Mouse (Mus musculus) hindlimb bud, embryonic 11.5 days (tissue): ENCODE results near the gene Slc38a4.

Source experiments
- DNase-seq: peaks from one replicate; pipeline ENCODE4 v3.0.0-alpha.2; 2012; ENCODE audit warnings: low read depth, low spot score; ENCODE audit errors: extremely low spot score

Slc38a4 gene

GRCm38 (mm10) chr15:96972706-96973274 is 83.0 kb downstream of the Slc38a4 start:
- DNase-seq, result no peak

- DNase-seq, result no peak
Observed at GRCm38 (mm10) chr15:96971906-96972305, 83.8 kb downstream of the Slc38a4 start.

- DNase-seq, result no peak
Observed at GRCm38 (mm10) chr15:96969792-96970191, 86.0 kb downstream of the Slc38a4 start.

GRCm38 (mm10) chr15:96968741-96969140 is 87.0 kb downstream of the Slc38a4 start:
- no peak for DNase-seq

- no peak for DNase-seq
Observed at GRCm38 (mm10) chr15:96966326-96966725, 89.4 kb downstream of the Slc38a4 start.

DNA sequence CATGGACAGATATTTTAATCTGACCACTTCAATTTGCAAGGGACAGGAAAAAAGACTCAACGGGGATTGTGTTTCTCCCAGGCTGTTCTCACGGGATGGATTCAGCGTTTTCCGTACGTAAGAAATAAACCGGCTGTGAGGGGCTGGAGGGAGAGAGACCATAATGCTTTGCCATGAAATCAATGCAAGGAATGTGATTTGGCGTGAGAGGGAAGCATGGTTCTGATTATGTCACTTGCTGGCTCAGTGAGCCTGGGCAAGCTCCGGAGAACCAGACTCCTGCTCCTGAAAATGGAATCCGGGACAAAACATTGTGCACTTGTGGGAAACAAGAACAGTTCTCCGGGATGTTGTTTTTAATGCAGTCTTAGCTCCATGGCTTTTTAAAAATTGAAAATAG is 92.0 kb downstream of the Slc38a4 start:
- no peak for DNase-seq

DNA sequence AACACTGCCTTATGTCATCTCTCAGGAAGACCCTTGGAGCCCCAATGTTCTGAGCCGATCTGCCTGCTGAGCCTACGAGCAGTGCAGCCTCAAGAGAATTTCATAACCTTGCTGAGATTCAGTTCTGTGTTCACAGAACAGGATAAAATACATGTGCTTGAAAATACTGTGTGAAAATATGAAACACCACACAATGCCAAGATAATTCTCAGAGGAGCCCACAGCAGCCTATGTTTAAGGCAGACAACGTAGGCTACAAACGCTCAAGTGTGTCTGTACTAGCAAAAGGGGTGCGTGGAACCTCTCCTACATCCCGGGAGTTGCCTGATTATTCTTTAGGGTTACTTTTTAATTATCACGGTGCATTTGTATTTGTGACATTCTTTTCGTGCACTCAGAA is 92.4 kb downstream of the Slc38a4 start:
- no peak for DNase-seq

DNA sequence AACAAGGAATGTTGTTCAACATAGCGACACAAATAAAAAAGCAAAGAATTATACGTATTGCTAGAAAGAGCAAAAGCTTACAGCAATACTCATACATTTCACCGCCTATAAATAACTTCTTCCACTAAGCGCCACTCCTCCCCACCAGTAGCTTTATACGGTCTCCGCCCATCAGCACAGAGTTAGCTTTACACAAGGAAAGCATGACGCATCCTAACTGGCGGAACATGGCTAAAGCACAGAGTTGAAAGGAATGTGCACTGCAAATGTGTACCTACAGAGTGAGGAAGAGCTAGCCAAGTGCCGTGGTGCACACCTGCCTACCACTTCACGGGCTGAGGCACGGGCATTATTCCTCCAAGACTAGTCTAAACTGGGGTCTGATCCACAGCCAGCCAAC is 95.4 kb downstream of the Slc38a4 start:
- no peak for DNase-seq

GRCm38 (mm10) chr15:96959247-96959646 is 96.5 kb downstream of the Slc38a4 start:
- DNase-seq, result no peak

DNA sequence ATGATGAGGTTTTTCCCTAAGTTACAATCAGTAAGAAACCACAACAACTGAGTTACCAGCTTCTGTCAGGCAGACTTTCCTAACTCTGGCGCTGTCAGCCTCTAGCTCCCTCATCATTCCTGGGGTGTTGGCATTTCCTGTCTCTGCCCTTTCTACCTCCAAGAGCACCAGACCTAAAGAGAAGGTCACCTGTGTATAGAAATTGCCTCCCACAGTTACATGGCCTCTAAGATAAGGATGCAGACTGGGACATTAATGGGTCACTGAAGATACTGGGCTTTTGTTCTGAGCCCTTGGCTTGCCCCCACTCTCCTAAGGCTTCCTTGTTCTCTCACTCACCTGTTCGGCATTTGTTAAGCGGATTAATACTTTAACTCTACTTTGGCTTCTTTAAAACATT is 99.1 kb downstream of the Slc38a4 start:
- no peak for DNase-seq

DNA sequence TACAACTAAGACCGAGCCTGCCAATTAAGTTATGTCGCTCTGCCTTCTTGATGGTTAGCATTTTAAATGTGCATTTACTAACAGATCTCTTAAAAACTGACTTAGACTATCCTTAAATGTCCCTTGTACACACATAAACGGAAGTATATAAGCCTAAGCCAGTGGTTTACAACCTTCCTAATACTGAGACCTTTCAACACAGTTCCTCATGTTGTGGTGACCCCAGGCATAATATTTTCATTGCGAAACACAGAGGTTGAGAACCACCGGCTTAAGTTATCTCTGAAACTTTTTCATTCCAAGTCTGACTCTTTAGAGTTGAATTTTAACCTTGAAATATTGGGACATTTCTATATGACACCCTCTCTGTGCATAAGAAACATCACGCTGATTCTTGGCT is 101.4 kb downstream of the Slc38a4 start:
- DNase-seq, result no peak

GRCm38 (mm10) chr15:96953938-96954238 is 101.9 kb downstream of the Slc38a4 start:
- DNase-seq, result no peak

DNA sequence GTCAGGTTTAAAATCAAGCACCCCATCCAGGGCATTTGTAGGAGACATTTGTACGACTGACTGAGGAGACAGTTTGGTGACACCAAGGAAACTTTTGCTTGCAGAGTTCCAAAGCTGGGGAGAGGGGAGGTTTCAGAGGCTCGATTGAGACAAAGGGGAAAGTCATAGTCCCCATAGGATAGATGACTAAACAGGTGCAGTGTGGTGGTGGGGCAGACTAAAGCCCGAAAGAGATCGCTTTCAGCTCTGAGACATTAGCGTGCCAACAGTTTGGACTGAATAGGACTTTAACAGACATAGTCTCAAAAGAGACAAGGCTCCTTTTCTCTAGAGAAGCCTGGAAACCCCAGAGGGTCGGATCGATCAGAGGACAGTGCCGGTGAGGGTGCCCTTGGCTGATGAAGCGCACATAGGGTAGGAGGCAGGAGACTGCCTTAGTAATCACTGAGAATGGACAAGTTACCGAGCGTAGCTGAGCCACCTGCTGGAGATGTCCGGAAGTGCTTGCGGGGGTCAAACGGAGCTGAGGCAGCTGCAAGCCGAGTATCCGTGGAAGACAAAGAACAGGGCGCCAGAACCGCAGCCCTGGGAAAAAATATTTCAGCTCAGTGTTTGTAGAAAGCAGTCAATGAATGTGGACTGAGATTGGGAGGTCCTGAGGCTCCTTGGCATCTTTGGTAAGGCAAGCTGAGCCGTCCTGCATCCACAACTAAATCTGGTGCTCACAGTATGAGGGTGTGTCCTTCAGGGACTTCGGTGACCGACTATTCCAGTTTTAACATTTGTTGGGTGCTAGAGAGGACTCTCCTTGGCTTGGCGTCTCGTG is 102.4 kb downstream of the Slc38a4 start:
- DNase-seq, result peak; percentile 50

- no peak for DNase-seq
Observed at GRCm38 (mm10) chr15:96952488-96952887, 103.3 kb downstream of the Slc38a4 start.

- no peak for DNase-seq
Observed at GRCm38 (mm10) chr15:96951783-96952182, 104.0 kb downstream of the Slc38a4 start.

DNA sequence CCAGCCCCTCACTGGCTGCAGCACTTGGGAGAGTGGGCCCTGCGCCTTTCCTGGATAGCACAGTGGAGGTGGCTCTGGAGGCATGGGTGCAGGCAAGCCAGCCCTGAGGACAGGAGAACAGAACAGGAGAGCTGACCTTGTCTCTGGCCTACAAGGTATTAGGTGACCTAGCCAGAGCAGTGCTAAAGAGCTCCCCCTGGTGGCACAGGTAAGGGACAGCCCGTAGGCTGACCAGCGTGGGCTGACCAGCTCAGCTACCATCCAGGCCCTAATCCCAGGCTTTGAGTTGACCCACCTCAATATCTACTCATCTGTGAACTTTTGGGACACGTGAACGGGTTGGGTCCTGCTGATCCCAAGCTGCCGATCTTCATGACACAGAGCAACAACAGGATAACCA is 107.3 kb downstream of the Slc38a4 start:
- DNase-seq, result no peak
